Mouse (Mus musculus) midbrain, embryonic 11.5 days (tissue): ENCODE data around the gene Arhgap15. TPM values are rescaled to one million over a fixed set of nuclear protein-coding genes. Genes with fewer than 3 reads are reported as not detected.
A peak's percentile ranks its signal among the peaks of the same experiment; 100 is the strongest.

Experiments
- ATAC-seq: fragments of 200-750 bp; cut with Nextera tagmentation; 2 replicates; pipeline ENCODE4 v1.8.0; 2017; ENCODE audit warnings: moderate TSS enrichment, moderate library complexity; ENCODE audit not compliant: low FRiP score
- DNase-seq: peaks from one replicate; pipeline ENCODE4 v3.0.0; 2015; ENCODE audit warnings: low spot score; ENCODE audit errors: missing footprints
- H3K27ac ChIP-seq: fragments of 300-500 bp; sonication (generic); 2 replicates; pipeline ENCODE4 v1.5.1; 2014; ENCODE audit warnings: low read depth, low read length
- H3K27me3 ChIP-seq: fragments of 300-500 bp; sonication (generic); 2 replicates; pipeline ENCODE4 v1.6.1; 2014; ENCODE audit warnings: mild to moderate bottlenecking, low read length, moderate library complexity, mixed read lengths; ENCODE audit not compliant: control insufficient read depth, insufficient read depth
- H3K36me3 ChIP-seq: fragments of 300-500 bp; sonication (generic); 2 replicates; pipeline ENCODE4 v1.6.1; 2014; ENCODE audit warnings: mild to moderate bottlenecking, low read length, moderate library complexity, mixed read lengths; ENCODE audit not compliant: control insufficient read depth, insufficient read depth
- H3K4me1 ChIP-seq: fragments of 300-500 bp; sonication (generic); 2 replicates; pipeline ENCODE4 v1.6.1; 2014; ENCODE audit warnings: low read length; ENCODE audit not compliant: control insufficient read depth, insufficient read depth
- H3K4me2 ChIP-seq: fragments of 300-500 bp; sonication (generic); 2 replicates; pipeline ENCODE4 v1.6.1; 2014; ENCODE audit warnings: mild to moderate bottlenecking, moderate library complexity
- H3K4me3 ChIP-seq: fragments of 300-500 bp; sonication (generic); 2 replicates; pipeline ENCODE4 v1.5.1; 2014; ENCODE audit warnings: low read depth, low read length
- H3K9ac ChIP-seq: fragments of 300-500 bp; sonication (generic); 2 replicates; pipeline ENCODE4 v1.6.1; 2014; ENCODE audit warnings: low read length
- H3K9me3 ChIP-seq: fragments of 300-500 bp; sonication (generic); 2 replicates; pipeline ENCODE4 v1.6.1; 2016; ENCODE audit warnings: low read length; ENCODE audit not compliant: control insufficient read depth
- WGBS: fragments of 180-500 bp; shearing (Covaris S2); extraction: QIAGEN DNeasy Blood & Tissue Kit; methylation state at CpG from one replicate; pipeline ENCODE4 v1.1.7; 2014; 5-methylcytosine and 5-hydroxymethylcytosine counted together
- polyA plus RNA-seq: library from polyadenylated mRNA; unstranded; fragments of >200 nt; fragmentation: Nextera tagmentation; extraction: Ambion mirVana; gene quantifications from 2 replicates; pipeline ENCODE4 v1.2.1, GENCODE M21; 2014

The Arhgap15 gene
- polyA plus RNA-seq, 1 experiment from 2014 or later, result 0.52 TPM

GRCm38 (mm10) chr2:44419547-44420225, 671.1 kb downstream of the Arhgap15 start:
- no peaks in the 10 kb centered on the region for H3K36me3 ChIP-seq
- H3K27ac ChIP-seq, result no peak overlapping the region
- ATAC-seq (no peak), DNase-seq (peak; percentile 69)
- no peaks in the 10 kb centered on the region for H3K4me1 ChIP-seq
- WGBS, result 92% methylated on average over 4 of the region's 4 CpGs
- H3K4me2 ChIP-seq, result no peak overlapping the region
- no peak overlapping the region for H3K4me3 ChIP-seq
- H3K9ac ChIP-seq, result no peak overlapping the region
- H3K27me3 ChIP-seq, result no peaks in the 10 kb centered on the region
- no peaks in the 10 kb centered on the region for H3K9me3 ChIP-seq

GRCm38 (mm10) chr2:44430521-44430920, 681.9 kb downstream of the Arhgap15 start:
- Histone ChIP-seq H3K9ac (no peak overlapping the region), H3K27ac (no peak overlapping the region), H3K4me1 (no peaks in the 10 kb centered on the region), H3K27me3 (no peaks in the 10 kb centered on the region), H3K9me3 (no peaks in the 10 kb centered on the region), H3K4me2 (no peak overlapping the region), H3K4me3 (no peak overlapping the region), H3K36me3 (no peaks in the 10 kb centered on the region)
- DNase-seq (no peak), ATAC-seq (no peak)
- 74% methylated on average over 9 of the region's 9 CpGs for WGBS

- Histone ChIP-seq H3K36me3 (no peaks in the 10 kb centered on the region), H3K27me3 (no peaks in the 10 kb centered on the region), H3K4me3 (no peak overlapping the region), H3K27ac (no peak overlapping the region), H3K4me1 (peaks cover 9% of the 10 kb centered on the region), H3K4me2 (no peak overlapping the region), H3K9me3 (no peaks in the 10 kb centered on the region), H3K9ac (no peak overlapping the region)
- ATAC-seq, result no peak
- no peak for DNase-seq
- 85% methylated on average over 5 of the region's 5 CpGs for WGBS
Observed at GRCm38 (mm10) chr2:44436652-44437051, 688.0 kb downstream of the Arhgap15 start.

- Histone ChIP-seq H3K4me3 (no peak overlapping the region), H3K27ac (no peak overlapping the region), H3K4me1 (peaks cover 9% of the 10 kb centered on the region), H3K27me3 (no peaks in the 10 kb centered on the region), H3K36me3 (no peaks in the 10 kb centered on the region), H3K9me3 (peaks cover 3% of the 10 kb centered on the region; the same call in 1 of the 2 replicates), H3K9ac (no peak overlapping the region), H3K4me2 (no peak overlapping the region)
- no peak for ATAC-seq
- WGBS, result 47% methylated on average over 8 of the region's 8 CpGs
- DNase-seq, result no peak
Observed at GRCm38 (mm10) chr2:44437496-44438057, 689.0 kb downstream of the Arhgap15 start.

GRCm38 (mm10) chr2:44438070-44438469, 689.4 kb downstream of the Arhgap15 start:
- Histone ChIP-seq H3K36me3 (no peaks in the 10 kb centered on the region), H3K27ac (no peak overlapping the region), H3K4me1 (peaks cover 9% of the 10 kb centered on the region), H3K4me2 (no peak overlapping the region), H3K9me3 (peaks cover 3% of the 10 kb centered on the region; the same call in 1 of the 2 replicates), H3K4me3 (no peak overlapping the region), H3K27me3 (no peaks in the 10 kb centered on the region), H3K9ac (no peak overlapping the region)
- DNase-seq, result no peak
- no peak; the same call in 1 of the 2 replicates for ATAC-seq
- WGBS, result 58% methylated on average over 1 of the region's 1 CpGs

GRCm38 (mm10) chr2:44444938-44445337, 696.3 kb downstream of the Arhgap15 start:
- no peaks in the 10 kb centered on the region for H3K27me3 ChIP-seq
- no peak overlapping the region for H3K4me3 ChIP-seq
- H3K9me3 ChIP-seq, result peaks cover 3% of the 10 kb centered on the region; the same call in 1 of the 2 replicates
- DNase-seq (no peak), ATAC-seq (no peak)
- H3K9ac ChIP-seq, result no peak overlapping the region
- no peaks in the 10 kb centered on the region for H3K36me3 ChIP-seq
- peaks cover 10% of the 10 kb centered on the region for H3K4me1 ChIP-seq
- 69% methylated on average over 2 of the region's 2 CpGs for WGBS
- H3K27ac ChIP-seq, result no peak overlapping the region
- no peak overlapping the region for H3K4me2 ChIP-seq

Other genes starting within 250 kb of the Arhgap15 start
- gene Kynu, start 193.5 kb upstream of the Arhgap15 start, polyA plus RNA-seq, result 1.9 and 2.6 TPM in 2 replicates